Mouse (Mus musculus) spleen, adult 2 months (tissue): ENCODE measurements at regions not wholly inside any gene's neighbourhood (a gene's known extent, or its start where the extent isn't known, plus 50 kb on each side); places are given as distances from the start of the nearest gene placed in this dataset.

Source experiments
- DNase-seq, 2 experiments: peaks; one replicate each; pipeline versions ENCODE4 v3.0.0 to v3.0.0-alpha.2; 2012 to 2021; ENCODE audit warnings: low spot score in 2 of 2, low read depth in 1 of 2
- H3K27ac ChIP-seq: fragments of 200-500 bp; 2 replicates; pipeline ENCODE4 v1.5.1; 2012; ENCODE audit warnings: low read length, inconsistent platforms; ENCODE audit not compliant: insufficient read depth
- H3K27me3 ChIP-seq: fragments of 200-500 bp; 2 replicates; pipeline ENCODE4 v1.6.1; 2012; ENCODE audit warnings: mild to moderate bottlenecking, moderate library complexity, low read length, inconsistent platforms; ENCODE audit not compliant: control insufficient read depth, insufficient read depth
- H3K36me3 ChIP-seq: fragments of 200-500 bp; 2 replicates; pipeline ENCODE4 v1.6.1; 2012; ENCODE audit warnings: mild to moderate bottlenecking, low read length, inconsistent platforms; ENCODE audit not compliant: control insufficient read depth, insufficient read depth
- H3K4me1 ChIP-seq: fragments of 200-500 bp; 2 replicates; pipeline ENCODE4 v1.6.1; 2011; ENCODE audit warnings: inconsistent platforms; ENCODE audit not compliant: control insufficient read depth, insufficient read depth, insufficient read length
- H3K4me3 ChIP-seq: fragments of 200-500 bp; 2 replicates; pipeline ENCODE4 v1.5.1; 2011; ENCODE audit warnings: mild to moderate bottlenecking, inconsistent platforms; ENCODE audit not compliant: insufficient read depth, insufficient read length; ENCODE audit errors: extremely low read depth
- CTCF ChIP-seq: fragments of 200-500 bp; IDR thresholded peaks from 2 replicates; pipeline ENCODE4 v1.5.1; 2011; ENCODE audit warnings: mild to moderate bottlenecking, inconsistent platforms; ENCODE audit not compliant: insufficient read depth, insufficient read length, insufficient replicate concordance; ENCODE audit errors: extremely low read depth
- POLR2A ChIP-seq: fragments of 200-500 bp; IDR thresholded peaks from 2 replicates; pipeline ENCODE4 v1.6.1; 2011; ENCODE audit warnings: low read depth, low read length, inconsistent platforms
- WGBS: fragments of 180-500 bp; shearing (Covaris S2); methylation state at CpG from one replicate; pipeline ENCODE4 v1.1.7; 2018; 5-methylcytosine and 5-hydroxymethylcytosine counted together

DNA sequence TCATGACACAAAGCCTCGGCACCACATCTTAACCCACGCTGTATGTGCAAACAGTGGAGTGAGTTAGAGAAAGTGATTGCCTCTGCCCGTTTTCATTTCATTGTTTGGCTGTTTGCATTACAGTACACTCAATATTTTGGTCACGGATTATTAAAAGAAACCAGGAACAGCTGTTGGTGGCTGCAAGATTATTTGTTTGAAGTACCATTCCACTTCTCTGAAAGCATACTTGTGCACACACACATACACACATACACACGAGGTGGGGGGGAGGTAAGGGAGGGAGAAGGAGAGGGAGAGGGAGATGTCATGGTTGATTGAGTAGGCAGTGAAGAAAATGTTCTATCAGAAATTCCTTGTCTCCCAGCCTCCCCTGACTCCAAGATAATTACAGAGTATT, 85.5 kb upstream of the Rnd3 start:
- WGBS: 80% methylated on average over 5 of the region's 5 CpGs
- H3K36me3 ChIP-seq: no peaks in the 10 kb centered on the region

DNA sequence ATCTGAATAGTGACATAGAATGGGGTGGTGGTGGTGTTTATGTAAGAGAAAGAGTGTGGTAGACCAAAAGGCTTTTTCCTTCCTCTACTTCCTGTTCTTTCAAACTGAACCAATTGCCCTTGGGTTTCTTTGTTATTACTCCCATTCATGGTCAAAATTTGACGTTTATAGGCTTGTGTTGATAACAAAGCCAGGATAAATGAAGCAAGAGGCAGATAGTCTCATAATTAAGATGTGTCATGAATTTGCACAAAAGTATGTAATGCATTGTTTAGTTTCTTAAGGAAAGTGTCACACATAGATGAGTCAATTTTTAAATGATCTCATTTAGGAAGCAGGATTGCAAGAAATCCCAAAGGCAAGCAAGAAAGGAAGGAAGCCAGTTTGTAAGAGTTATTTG, 73.9 kb upstream of the Rnd3 start:
- no peaks in the 10 kb centered on the region for H3K4me1 ChIP-seq
- DNase-seq: no peak
- H3K36me3 ChIP-seq: no peaks in the 10 kb centered on the region
- WGBS: 5% methylated on average over 1 of the region's 1 CpGs
- TF ChIP-seq CTCF (no peak), POLR2A (no peak)
- H3K4me3 ChIP-seq: no peak overlapping the region
- no peak overlapping the region for H3K27ac ChIP-seq
- no peaks in the 10 kb centered on the region for H3K27me3 ChIP-seq

More for the DNA sequence above, 85.5 kb upstream of the Rnd3 start:
- Histone ChIP-seq H3K27me3 (no peaks in the 10 kb centered on the region), H3K27ac (no peak overlapping the region), H3K4me3 (no peak overlapping the region), H3K4me1 (no peaks in the 10 kb centered on the region)
- DNase-seq: no peak
- TF ChIP-seq CTCF (no peak), POLR2A (no peak)

DNA sequence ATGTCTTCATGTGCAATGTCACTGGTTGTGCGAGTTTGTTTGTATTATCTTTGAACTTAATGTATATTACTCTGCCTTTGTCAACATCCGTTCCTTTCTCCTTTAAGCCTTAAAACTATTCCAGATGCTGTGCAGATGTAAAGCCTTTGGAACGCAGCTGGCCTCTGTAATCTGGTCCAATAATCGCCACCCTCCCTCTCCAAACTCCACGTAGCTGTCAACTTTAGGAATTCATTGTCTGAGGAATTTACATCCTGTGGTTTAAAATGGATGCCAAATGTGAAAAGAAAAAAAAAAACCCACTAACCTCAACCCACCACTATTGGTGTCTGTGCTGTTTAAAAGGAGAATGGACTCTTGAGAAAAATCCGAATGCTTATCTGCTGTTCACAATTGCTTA, 70.8 kb upstream of the Rnd3 start:
- TF ChIP-seq CTCF (no peak), POLR2A (no peak)
- H3K4me1 ChIP-seq: no peaks in the 10 kb centered on the region
- 80% methylated on average over 6 of the region's 6 CpGs for WGBS
- no peaks in the 10 kb centered on the region for H3K36me3 ChIP-seq
- no peaks in the 10 kb centered on the region for H3K27me3 ChIP-seq
- no peak for DNase-seq
- no peak overlapping the region for H3K27ac ChIP-seq
- no peak overlapping the region for H3K4me3 ChIP-seq

DNA sequence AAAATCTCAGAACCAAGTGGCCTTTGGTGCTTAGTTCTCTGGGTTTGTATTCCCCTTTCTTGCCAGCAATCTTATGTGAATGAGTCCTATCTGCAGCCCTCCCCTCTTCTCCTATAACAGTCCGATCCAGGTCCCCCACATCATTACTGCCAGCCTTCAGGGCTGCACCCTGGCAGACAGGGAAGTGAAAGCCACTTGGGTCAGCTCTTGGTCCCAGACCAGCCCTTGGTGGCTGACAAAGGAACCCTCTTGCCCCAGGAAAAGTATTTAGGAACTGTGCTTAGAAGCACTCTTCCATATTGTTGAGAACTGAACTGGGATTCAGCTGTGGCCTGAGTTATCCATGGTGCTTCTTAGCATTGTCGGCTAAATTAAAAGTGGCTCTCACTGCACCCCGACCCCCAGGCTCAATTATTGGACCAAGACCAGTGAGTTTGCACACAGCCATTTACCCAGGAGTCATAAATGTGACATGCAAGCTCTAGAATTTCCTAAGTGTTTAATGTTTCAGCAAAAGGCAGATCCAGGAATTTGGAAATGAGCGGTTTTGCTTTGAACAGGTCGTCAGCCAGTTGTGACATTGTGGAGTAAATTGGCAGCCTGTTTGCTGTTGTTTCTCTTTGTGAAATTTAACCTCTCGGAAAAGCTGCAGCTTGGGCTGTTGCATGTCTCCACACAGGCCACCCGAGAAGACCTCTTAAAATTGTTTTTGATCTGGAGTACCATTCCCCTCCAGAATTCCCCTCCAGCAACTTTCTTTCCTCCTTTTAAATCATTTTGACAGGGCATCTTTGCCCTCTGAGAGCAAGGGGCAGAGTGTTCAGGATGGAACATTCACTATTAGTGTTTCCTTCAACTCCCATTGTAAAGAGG, 58.5 kb upstream of the Rnd3 start:
- Histone ChIP-seq H3K27me3 (no peaks in the 10 kb centered on the region), H3K27ac (no peak overlapping the region), H3K36me3 (no peaks in the 10 kb centered on the region), H3K4me1 (no peaks in the 10 kb centered on the region), H3K4me3 (no peak overlapping the region)
- TF ChIP-seq POLR2A: no peak
- no peak for TF ChIP-seq CTCF
- 84% methylated on average over 7 of the region's 7 CpGs for WGBS
- no peak for DNase-seq

DNA sequence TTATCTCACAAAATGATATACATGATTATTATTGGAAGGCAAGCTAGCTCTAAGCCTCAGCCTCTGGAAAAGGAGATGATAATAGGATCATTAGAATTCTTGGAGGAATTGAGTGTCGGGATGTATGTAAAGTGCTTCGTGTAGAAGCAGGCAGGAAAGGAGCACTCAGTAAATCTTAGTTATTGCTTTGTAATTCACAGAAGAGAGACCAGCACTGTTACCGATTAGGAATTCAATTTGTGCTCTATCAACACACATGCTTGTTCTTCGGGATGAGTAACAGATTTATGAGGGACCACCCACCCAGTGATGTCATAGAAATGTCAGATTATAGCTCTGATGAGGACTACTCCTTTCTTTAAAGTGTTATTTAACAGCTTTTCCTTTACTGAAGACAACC, 57.4 kb upstream of the Rnd3 start:
- TF ChIP-seq CTCF (no peak), POLR2A (no peak)
- no peaks in the 10 kb centered on the region for H3K27me3 ChIP-seq
- WGBS: 63% methylated on average over 4 of the region's 4 CpGs
- no peak overlapping the region for H3K4me3 ChIP-seq
- H3K27ac ChIP-seq: no peak overlapping the region
- no peak for DNase-seq
- H3K36me3 ChIP-seq: no peaks in the 10 kb centered on the region
- H3K4me1 ChIP-seq: no peaks in the 10 kb centered on the region
